Mouse (Mus musculus): ENCODE measurements around the gene Cd4. TPM values are rescaled to one million over a fixed set of nuclear protein-coding genes. Genes with fewer than 3 reads are reported as not detected.

Cd4 gene
- total and polyA plus RNA-seq, 3 experiments: 0.26 to 1.6 (median 0.34) TPM

DNA sequence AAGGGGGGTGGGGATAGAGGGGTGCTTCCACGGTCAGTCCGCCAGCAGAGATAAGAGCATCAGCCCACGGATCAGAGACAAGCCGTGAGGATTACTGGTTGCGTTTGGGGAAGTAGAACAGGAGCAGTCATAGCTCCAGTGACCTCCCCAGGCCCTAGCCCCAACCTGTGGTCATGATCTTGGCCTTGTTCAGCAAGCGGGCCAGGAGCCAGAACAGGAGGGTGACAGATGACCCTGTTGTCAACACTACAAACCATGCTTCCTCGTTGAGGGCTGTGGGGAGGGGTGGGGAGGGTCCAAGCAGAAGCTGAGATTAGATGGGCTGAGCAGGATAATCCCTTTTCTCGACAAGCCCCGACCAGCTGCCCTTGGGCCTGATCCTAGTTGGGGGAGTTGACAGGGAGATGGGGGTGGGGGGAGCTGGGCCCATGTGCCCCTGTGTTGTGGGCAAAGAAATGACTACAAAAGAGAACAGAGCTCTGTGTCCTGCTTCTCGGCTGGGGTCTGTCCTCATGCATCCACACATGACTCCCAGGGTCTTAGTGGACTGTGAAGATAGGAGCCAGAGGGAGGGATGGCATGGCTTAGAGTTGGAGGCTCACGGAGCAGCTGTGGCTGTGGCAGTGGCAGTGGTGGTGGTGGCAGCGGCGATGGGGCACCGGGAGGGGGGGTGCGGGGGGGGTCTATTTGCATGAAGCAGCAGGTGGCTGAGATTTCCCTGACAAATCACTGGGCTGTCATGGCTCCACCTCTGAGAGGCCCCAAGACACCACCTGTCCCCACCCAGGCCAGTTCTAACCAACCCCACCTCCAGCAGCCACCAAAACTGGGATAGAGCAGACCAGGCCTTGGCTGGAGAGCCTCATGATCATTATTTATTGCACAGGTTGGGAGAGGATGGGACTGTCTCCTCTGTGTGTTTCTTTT lies 47.5 kb downstream of the Cd4 start, which contains the start of gene Gnb3:
TSS of gene Gnb3 (minus strand) at position 35 of the 927 bp plus-strand sequence.
- DNase-seq (ENCODE audit: extremely low read depth): peak; percentile 78

DNA sequence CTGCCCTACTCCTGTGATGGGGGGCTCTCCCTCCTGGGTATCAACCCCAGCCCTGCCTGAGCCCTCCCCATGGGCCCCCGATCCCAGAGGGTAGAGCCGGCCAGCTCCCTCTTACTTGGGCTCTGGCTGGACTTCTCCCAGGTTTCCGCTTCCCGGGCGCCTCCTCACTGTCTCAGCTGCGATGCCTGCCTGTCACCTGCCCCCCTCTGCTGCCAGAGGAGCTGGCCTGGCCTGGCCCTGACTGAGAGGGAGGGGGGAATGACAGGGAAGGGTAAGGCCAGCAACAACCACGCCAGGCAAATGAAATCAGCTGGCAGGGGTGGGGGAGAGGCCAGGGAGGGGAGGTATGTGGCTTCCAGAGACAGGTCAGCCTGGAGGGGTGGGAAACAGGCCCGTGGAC lies 48.2 kb downstream of the Cd4 start:
- dilution Hi-C loops (cut with MboI; ENCODE audit: extremely low pct_ligation_motif_present, extremely low pct_unique_long_range_greater_than_20kb, low sequenced_read_pairs) (no loop called here), in situ Hi-C loops (cut with MboI; ENCODE audit: low pct_ligation_motif_present, low pct_unique_long_range_greater_than_20kb, low sequenced_read_pairs) (loop anchor here (10.0 kb wide), 1 partner anchor 95 kb away; the partner anchor contains the start of gene Mlf2)
- Histone ChIP-seq H3K36me3 (replicated peaks in 1 of 2; ENCODE audit: control insufficient read depth in 1 of 2, insufficient read depth in 1 of 2, low read length in 1 of 2) (peaks cover 6 to 33% of the 10 kb centered on the region in 2 experiments), H3K9ac (ENCODE audit: insufficient read depth, low read depth) (no peak overlapping the region), H3K4me1 (ENCODE audit: control insufficient read depth in 1 of 2, insufficient read depth in 2 of 2) (peaks cover 17 to 62% of the 10 kb centered on the region in 2 experiments), H3K4me3 (replicated peaks in 1 of 3; ENCODE audit: low read depth in 2 of 3, low read length in 2 of 3, poor library complexity in 1 of 3) (no peak overlapping the region), H3K79me2 (replicated peaks; ENCODE audit: control insufficient read depth, extremely low read depth, insufficient read depth, poor library complexity, severe bottlenecking) (no peaks in the 10 kb centered on the region), H3K27ac (ENCODE audit: insufficient read depth, low read depth) (no peak overlapping the region), H3K9me3 (replicated peaks; ENCODE audit: low read length) (no peaks in the 10 kb centered on the region), H3K4me2 (ENCODE audit: insufficient read depth, low read depth, poor library complexity, severe bottlenecking) (no peak overlapping the region), H3K27me3 (replicated peaks) (no peaks in the 10 kb centered on the region)
- DNase-seq (ENCODE audit: extremely low read depth): no peak
- no peak for TF ChIP-seq RCOR1 (conservative IDR thresholded peaks at IDR 0.05; ENCODE audit: low read depth, low read length)
- TF ChIP-seq IRF4 (IDR thresholded peaks at IDR 0.05; ENCODE audit: low read depth, low read length): no peak
- no peak for TF ChIP-seq ELF1 (IDR thresholded peaks at IDR 0.05; ENCODE audit: low read depth, low read length)
- TF ChIP-seq CHD2 (IDR thresholded peaks at IDR 0.05; ENCODE audit: low read length): no peak
- no peak for TF ChIP-seq RAD21 (IDR thresholded peaks at IDR 0.05; ENCODE audit: low read depth, low read length)
- TF ChIP-seq PAX5 (IDR thresholded peaks at IDR 0.05; ENCODE audit: low read length): no peak
- no peak for TF ChIP-seq ZKSCAN1 (IDR thresholded peaks at IDR 0.05; ENCODE audit: borderline replicate concordance, low read depth, low read length)
- no peak for TF ChIP-seq EP300 (IDR thresholded peaks at IDR 0.05; ENCODE audit: low read length)
- TF ChIP-seq MAZ (IDR thresholded peaks at IDR 0.05; ENCODE audit: low read depth, low read length): no peak
- TF ChIP-seq JUN (IDR thresholded peaks at IDR 0.05; ENCODE audit: insufficient read depth, low read depth, low read length): no peak
- TF ChIP-seq GABPA (IDR thresholded peaks at IDR 0.05; ENCODE audit: insufficient replicate concordance, low read depth, low read length): no peak
- TF ChIP-seq KAT2A (IDR thresholded peaks at IDR 0.05; ENCODE audit: insufficient replicate concordance, low read length): no peak
- TF ChIP-seq HCFC1 (IDR thresholded peaks at IDR 0.05; ENCODE audit: low read depth, low read length): no peak
- no peak for TF ChIP-seq MAX (IDR thresholded peaks at IDR 0.05; ENCODE audit: low read length)
- no peak for TF ChIP-seq CHD1 (IDR thresholded peaks at IDR 0.05; ENCODE audit: low read depth, low read length)
- no peak for TF ChIP-seq ETS1 (conservative IDR thresholded peaks at IDR 0.05; ENCODE audit: low read depth, low read length)
- no peak for TF ChIP-seq BHLHE40 (IDR thresholded peaks at IDR 0.05; ENCODE audit: low read depth, low read length)
- TF ChIP-seq UBTF (IDR thresholded peaks at IDR 0.05; ENCODE audit: low read depth, low read length): no peak
- TF ChIP-seq POLR2A (IDR thresholded peaks at IDR 0.05; ENCODE audit: low read depth, low read length): no peak

More for the DNA sequence above, 47.5 kb downstream of the Cd4 start, which contains the start of gene Gnb3:
- dilution Hi-C loops (cut with MboI; ENCODE audit: extremely low pct_ligation_motif_present, extremely low pct_unique_long_range_greater_than_20kb, low sequenced_read_pairs) (no loop called here), in situ Hi-C loops (cut with MboI; ENCODE audit: low pct_ligation_motif_present, low pct_unique_long_range_greater_than_20kb, low sequenced_read_pairs) (loop anchor here (10.0 kb wide), 1 partner anchor 94 kb away; the partner anchor contains the start of gene Mlf2)
- Histone ChIP-seq H3K79me2 (replicated peaks; ENCODE audit: control insufficient read depth, extremely low read depth, insufficient read depth, poor library complexity, severe bottlenecking) (no peaks in the 10 kb centered on the region), H3K4me1 (ENCODE audit: control insufficient read depth in 1 of 2, insufficient read depth in 2 of 2) (peaks cover 17 to 63% of the 10 kb centered on the region in 2 experiments), H3K36me3 (replicated peaks in 1 of 2; ENCODE audit: control insufficient read depth in 1 of 2, insufficient read depth in 1 of 2, low read length in 1 of 2) (peaks cover 1 to 26% of the 10 kb centered on the region in 2 experiments), H3K4me3 (replicated peaks in 1 of 3; ENCODE audit: low read depth in 2 of 3, low read length in 2 of 3, poor library complexity in 1 of 3) (no peak within 1 kb of the TSS), H3K9me3 (replicated peaks; ENCODE audit: low read length) (no peaks in the 10 kb centered on the region), H3K27ac (ENCODE audit: insufficient read depth, low read depth) (peak within 1 kb of the TSS; percentile 27), H3K9ac (ENCODE audit: insufficient read depth, low read depth) (no peak within 1 kb of the TSS), H3K27me3 (replicated peaks) (no peaks in the 10 kb centered on the region), H3K4me2 (ENCODE audit: insufficient read depth, low read depth, poor library complexity, severe bottlenecking) (peak within 1 kb of the TSS; percentile 10; the same call in 1 of the 2 replicates)
- peak; percentile 38; the same call in 1 of the 2 replicates for TF ChIP-seq POLR2A (IDR thresholded peaks at IDR 0.05; ENCODE audit: low read depth, low read length)
- no peak for TF ChIP-seq SMC3 (IDR thresholded peaks at IDR 0.05; ENCODE audit: low read depth, low read length)
- peak; percentile 52; the same call in 1 of the 2 replicates for TF ChIP-seq TCF12 (IDR thresholded peaks at IDR 0.05; ENCODE audit: low read depth, low read length)
- TF ChIP-seq EP300 (IDR thresholded peaks at IDR 0.05; ENCODE audit: low read length): 0 out of 2 replicates have a peak, but pooled peaks have one; percentile 14
- TF ChIP-seq IRF4 (IDR thresholded peaks at IDR 0.05; ENCODE audit: low read depth, low read length): peak; percentile 19; the same call in 1 of the 2 replicates
